Mouse (Mus musculus) forelimb bud, embryonic 11.5 days (tissue): ENCODE measurements around the gene Cep295nl.

Experiments
- DNase-seq: peaks from one replicate; pipeline ENCODE4 v3.0.0-alpha.2; 2012; ENCODE audit warnings: low read depth, low spot score

Cep295nl gene

GRCm38 (mm10) chr11:118355205-118355604, 12.9 kb upstream of the Cep295nl start:
- DNase-seq, result peak; percentile 81

GRCm38 (mm10) chr11:118354636-118355191, 12.4 kb upstream of the Cep295nl start:
- DNase-seq, result no peak

GRCm38 (mm10) chr11:118349494-118349893, 7.2 kb upstream of the Cep295nl start:
- DNase-seq, result no peak

- no peak for DNase-seq
These were observed 6.6 kb upstream of the Cep295nl start for GRCm38 (mm10) chr11:118348877-118349276.

- DNase-seq, result no peak
These were observed 6.1 kb upstream of the Cep295nl start for GRCm38 (mm10) chr11:118348419-118348818.

GRCm38 (mm10) chr11:118347911-118348310, 5.6 kb upstream of the Cep295nl start:
- no peak for DNase-seq

GRCm38 (mm10) chr11:118347391-118347790, 5.1 kb upstream of the Cep295nl start:
- DNase-seq, result no peak

- no peak for DNase-seq
These were observed 4.2 kb upstream of the Cep295nl start for GRCm38 (mm10) chr11:118346395-118347096.

- DNase-seq, result no peak
These were observed 3.4 kb upstream of the Cep295nl start for GRCm38 (mm10) chr11:118345693-118346092.

GRCm38 (mm10) chr11:118343629-118344028, 1.3 kb upstream of the Cep295nl start:
- DNase-seq, result no peak

- no peak for DNase-seq
These were observed 4.7 kb downstream of the Cep295nl start for GRCm38 (mm10) chr11:118337491-118338168.

GRCm38 (mm10) chr11:118333431-118333830, 8.9 kb downstream of the Cep295nl start:
- no peak for DNase-seq

GRCm38 (mm10) chr11:118332376-118332775, 9.9 kb downstream of the Cep295nl start:
- DNase-seq, result no peak

GRCm38 (mm10) chr11:118330777-118331176, 11.5 kb downstream of the Cep295nl start:
- DNase-seq, result no peak

GRCm38 (mm10) chr11:118330361-118330760, 11.9 kb downstream of the Cep295nl start:
- no peak for DNase-seq

- no peak for DNase-seq
These were observed 13.4 kb downstream of the Cep295nl start for GRCm38 (mm10) chr11:118328947-118329346.

GRCm38 (mm10) chr11:118328511-118328910, 13.8 kb downstream of the Cep295nl start:
- DNase-seq, result no peak

GRCm38 (mm10) chr11:118326991-118327971, 15.0 kb downstream of the Cep295nl start:
- peak; percentile 57 for DNase-seq

GRCm38 (mm10) chr11:118326491-118326890, 15.8 kb downstream of the Cep295nl start:
- DNase-seq, result no peak

GRCm38 (mm10) chr11:118324541-118324940, 17.8 kb downstream of the Cep295nl start:
- DNase-seq, result peak; percentile 88

GRCm38 (mm10) chr11:118323974-118324373, 18.3 kb downstream of the Cep295nl start:
- DNase-seq, result no peak

GRCm38 (mm10) chr11:118322647-118323046, 19.7 kb downstream of the Cep295nl start:
- no peak for DNase-seq
